Mouse (Mus musculus) liver, embryonic 11.5 days (tissue): Measurements from ENCODE around the gene Dnmbp. TPM values are rescaled to one million over a fixed set of nuclear protein-coding genes. Genes with fewer than 3 reads are reported as not detected.
A peak's percentile ranks its signal among the peaks of the same experiment; 100 is the strongest.
"Not testable (repeated sequence)": the region's sequence is repeated elsewhere in the genome, so short reads cannot be mapped to it uniquely, and the experiment has no call there.

ENCODE experiments used
- ATAC-seq: fragments of 200-750 bp; cut with Nextera tagmentation; replicated peaks from 2 replicates; pipeline ENCODE4 v1.8.0; 2017; ENCODE audit warnings: moderate number of reproducible peaks, mild to moderate bottlenecking, moderate TSS enrichment, moderate library complexity; ENCODE audit not compliant: low FRiP score
- DNase-seq: peaks from one replicate; pipeline ENCODE4 v3.0.0-alpha.2; 2017; ENCODE audit warnings: low spot score
- H3K27ac ChIP-seq: fragments of 300-500 bp; sonication (generic); 2 replicates; pipeline ENCODE4 v1.5.1; 2014; ENCODE audit warnings: mild to moderate bottlenecking, low read depth, low read length, control low read depth
- H3K27me3 ChIP-seq: fragments of 300-500 bp; sonication (generic); replicated peaks from 2 replicates; pipeline ENCODE4 v1.6.1; 2014; ENCODE audit warnings: low read length, mixed read lengths; ENCODE audit not compliant: control insufficient read depth, insufficient read depth
- H3K36me3 ChIP-seq: fragments of 300-500 bp; sonication (generic); 2 replicates; pipeline ENCODE4 v1.6.1; 2014; ENCODE audit warnings: mild to moderate bottlenecking, low read length, moderate library complexity, mixed read lengths; ENCODE audit not compliant: control insufficient read depth, insufficient read depth
- H3K4me1 ChIP-seq: fragments of 300-500 bp; sonication (generic); replicated peaks from 2 replicates; pipeline ENCODE4 v1.6.1; 2014; ENCODE audit warnings: low read length, mixed read lengths; ENCODE audit not compliant: control insufficient read depth, insufficient read depth
- H3K4me2 ChIP-seq: fragments of 300-500 bp; sonication (generic); 2 replicates; pipeline ENCODE4 v1.6.1; 2014; ENCODE audit warnings: mild to moderate bottlenecking, control low read depth, moderate library complexity
- H3K4me3 ChIP-seq: fragments of 300-500 bp; sonication (generic); 2 replicates; pipeline ENCODE4 v1.5.1; 2014; ENCODE audit warnings: low read depth, low read length, control low read depth
- H3K9ac ChIP-seq: fragments of 300-500 bp; sonication (generic); 2 replicates; pipeline ENCODE4 v1.6.1; 2014; ENCODE audit warnings: low read depth, low read length, control low read depth
- H3K9me3 ChIP-seq: fragments of 300-500 bp; sonication (generic); 2 replicates; pipeline ENCODE4 v1.6.1; 2016; ENCODE audit warnings: low read length, inconsistent platforms, mixed read lengths; ENCODE audit not compliant: control insufficient read depth
- WGBS: fragments of 180-500 bp; shearing (Covaris S2); extraction: QIAGEN DNeasy Blood & Tissue Kit; methylation state at CpG from one replicate; pipeline ENCODE4 v1.1.7; 2014; 5-methylcytosine and 5-hydroxymethylcytosine counted together
- polyA plus RNA-seq: library from polyadenylated mRNA; unstranded; fragments of >200 nt; fragmentation: Nextera tagmentation; extraction: Ambion mirVana; gene quantifications from 2 replicates; pipeline ENCODE4 v1.2.1, GENCODE M21; 2014

The Dnmbp gene
- polyA plus RNA-seq, 1 experiment from 2014 or later: 8.7 TPM

DNA sequence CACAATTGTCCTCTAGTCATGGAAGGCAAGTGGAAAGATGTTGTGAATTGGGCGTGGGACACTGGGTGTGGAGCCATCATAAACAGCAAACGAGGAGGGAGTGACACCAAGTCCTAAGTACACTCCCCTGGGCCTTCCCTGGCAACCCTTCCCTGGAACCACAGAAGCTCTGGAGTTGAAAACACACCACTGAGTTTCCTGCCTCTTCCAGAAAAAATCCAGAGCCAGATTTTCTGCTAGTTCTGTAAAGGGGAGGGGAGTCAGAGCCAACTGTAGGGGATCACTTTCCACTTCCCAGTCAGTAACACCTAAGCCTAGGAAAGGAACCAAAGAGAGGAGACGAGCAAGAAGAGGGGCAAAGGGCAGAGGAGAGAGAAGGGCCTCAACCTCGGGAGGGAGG is 17.4 kb upstream of the Dnmbp start:
- no peak overlapping the region for H3K27ac ChIP-seq
- 29% methylated on average over 4 of the region's 4 CpGs for WGBS
- no peaks in the 10 kb centered on the region for H3K4me1 ChIP-seq
- H3K9me3 ChIP-seq: no peaks in the 10 kb centered on the region
- no peak overlapping the region for H3K4me2 ChIP-seq
- no peaks in the 10 kb centered on the region for H3K36me3 ChIP-seq
- DNase-seq (no peak), ATAC-seq (no peak)
- no peaks in the 10 kb centered on the region for H3K27me3 ChIP-seq
- no peak overlapping the region for H3K4me3 ChIP-seq
- H3K9ac ChIP-seq: no peak overlapping the region

DNA sequence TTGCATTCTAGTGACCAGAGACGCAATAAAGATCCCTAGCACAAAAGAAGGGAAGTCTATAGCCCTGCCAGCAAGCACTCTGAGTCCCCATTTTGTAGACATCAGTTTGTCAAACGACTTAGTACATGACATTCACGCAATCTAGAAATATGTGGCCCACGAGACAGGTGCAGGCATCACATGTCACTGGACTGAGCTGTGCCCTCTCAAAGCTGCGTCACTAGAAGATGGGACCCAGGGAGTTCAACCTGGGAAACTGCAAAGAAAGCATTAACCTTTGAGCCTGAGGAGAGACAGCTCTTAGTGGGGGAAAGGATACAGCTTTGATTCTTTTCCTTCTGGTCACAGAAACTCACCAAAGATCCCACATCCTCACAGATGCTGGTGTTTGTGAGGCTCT is 15.3 kb upstream of the Dnmbp start:
- Histone ChIP-seq H3K4me1 (no peaks in the 10 kb centered on the region), H3K4me2 (no peak overlapping the region), H3K36me3 (no peaks in the 10 kb centered on the region), H3K9me3 (no peaks in the 10 kb centered on the region), H3K27ac (no peak overlapping the region), H3K27me3 (no peaks in the 10 kb centered on the region), H3K4me3 (no peak overlapping the region), H3K9ac (no peak overlapping the region)
- no peak for ATAC-seq
- no peak for DNase-seq
- WGBS: 68% methylated on average over 5 of the region's 5 CpGs

DNA sequence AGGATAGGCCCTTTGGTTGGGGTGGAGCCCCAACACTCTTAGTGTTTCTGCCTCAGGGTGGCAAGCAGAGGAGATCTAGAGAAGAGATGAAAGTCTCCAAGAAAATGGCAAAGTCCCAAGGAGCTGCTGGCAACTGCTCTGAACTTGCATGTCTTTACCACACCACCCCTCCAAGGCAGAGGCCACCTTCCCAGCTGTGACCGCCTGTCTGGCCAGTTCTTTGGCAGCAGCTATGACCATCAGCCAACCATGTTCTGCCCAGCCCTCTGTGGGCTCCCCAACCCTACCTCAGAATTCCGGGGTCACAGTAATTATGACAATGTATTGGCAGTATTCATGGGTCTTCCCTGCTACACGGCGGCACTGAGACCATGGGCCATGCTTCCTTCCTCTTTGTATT is 14.9 kb upstream of the Dnmbp start:
- Histone ChIP-seq H3K4me3 (no peak overlapping the region), H3K9ac (no peak overlapping the region), H3K4me1 (no peaks in the 10 kb centered on the region), H3K36me3 (no peaks in the 10 kb centered on the region), H3K27me3 (no peaks in the 10 kb centered on the region), H3K4me2 (no peak overlapping the region), H3K9me3 (no peaks in the 10 kb centered on the region), H3K27ac (no peak overlapping the region)
- 66% methylated on average over 4 of the region's 4 CpGs for whole genome bisulfite sequencing
- no peak for DNase-seq
- no peak for ATAC-seq

DNA sequence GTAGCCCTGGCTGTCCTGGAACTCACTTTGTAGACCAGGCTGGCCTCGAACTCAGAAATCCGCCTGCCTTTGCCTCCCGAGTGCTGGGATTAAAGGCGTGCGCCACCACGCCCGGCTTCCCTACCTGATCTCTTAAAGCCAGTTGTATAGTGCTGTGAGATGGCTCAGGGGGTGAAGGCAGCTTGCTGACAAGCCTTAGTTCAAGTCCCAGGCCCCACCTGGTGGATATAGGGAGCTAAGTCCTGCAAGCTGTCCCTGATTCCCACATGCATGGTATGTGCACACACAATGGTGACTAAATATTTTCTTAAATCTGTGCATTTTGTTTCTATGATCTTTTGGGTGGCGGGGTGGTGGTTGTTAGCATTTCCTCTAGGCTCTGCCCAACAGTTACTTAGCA is 12.9 kb upstream of the Dnmbp start:
- not testable (repeated sequence) for H3K36me3 ChIP-seq, DNase-seq, H3K9me3 ChIP-seq, H3K4me1 ChIP-seq, ATAC-seq, H3K27ac ChIP-seq, H3K9ac ChIP-seq, H3K27me3 ChIP-seq, H3K4me3 ChIP-seq, H3K4me2 ChIP-seq
- WGBS: 81% methylated on average over 8 of the region's 8 CpGs

DNA sequence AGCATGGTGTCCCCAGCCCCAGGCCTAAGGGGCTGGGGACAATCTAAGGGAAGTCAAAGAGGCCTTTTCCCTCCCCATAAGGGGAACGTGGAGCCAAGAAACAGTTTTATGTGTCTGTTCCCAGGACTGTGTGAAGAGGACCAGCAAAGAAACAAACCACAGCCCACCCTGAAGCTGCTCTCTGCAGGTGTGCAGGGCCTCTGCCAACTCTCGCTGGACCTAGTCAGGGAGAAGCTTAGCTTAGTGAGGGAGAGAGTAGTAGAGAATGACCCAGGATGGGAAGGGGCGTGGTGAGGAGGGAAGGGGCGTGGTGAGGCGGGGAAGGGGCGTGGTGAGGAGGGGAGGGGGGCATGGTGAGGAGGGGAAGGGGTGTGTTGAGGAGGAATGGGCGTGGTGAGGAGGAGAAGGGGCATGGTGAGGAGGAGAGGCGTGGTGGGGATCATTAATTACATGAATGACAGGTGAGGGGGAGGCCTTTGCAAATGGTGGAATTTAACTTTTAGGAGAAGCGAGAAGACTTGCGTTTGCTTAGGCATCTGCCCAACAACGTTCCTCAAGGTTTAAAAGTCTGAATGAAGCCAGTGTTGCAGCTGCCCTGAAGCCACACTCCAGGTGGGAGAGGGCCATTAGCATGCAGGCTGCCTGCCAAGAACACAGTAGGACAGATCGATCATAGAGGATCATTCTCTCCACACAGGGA is 9.3 kb upstream of the Dnmbp start:
- WGBS: 16% methylated on average over 11 of the region's 12 CpGs
- Histone ChIP-seq H3K9me3 (no peaks in the 10 kb centered on the region), H3K4me3 (no peak overlapping the region), H3K27ac (no peak overlapping the region), H3K27me3 (no peaks in the 10 kb centered on the region), H3K4me1 (peaks cover 3% of the 10 kb centered on the region; the same call in 1 of the 2 replicates), H3K9ac (no peak overlapping the region), H3K4me2 (peak overlapping the region; percentile 14; the same call in 1 of the 2 replicates), H3K36me3 (no peaks in the 10 kb centered on the region)
- DNase-seq (no peak), ATAC-seq (peak; percentile 23; the same call in 1 of the 2 replicates)

DNA sequence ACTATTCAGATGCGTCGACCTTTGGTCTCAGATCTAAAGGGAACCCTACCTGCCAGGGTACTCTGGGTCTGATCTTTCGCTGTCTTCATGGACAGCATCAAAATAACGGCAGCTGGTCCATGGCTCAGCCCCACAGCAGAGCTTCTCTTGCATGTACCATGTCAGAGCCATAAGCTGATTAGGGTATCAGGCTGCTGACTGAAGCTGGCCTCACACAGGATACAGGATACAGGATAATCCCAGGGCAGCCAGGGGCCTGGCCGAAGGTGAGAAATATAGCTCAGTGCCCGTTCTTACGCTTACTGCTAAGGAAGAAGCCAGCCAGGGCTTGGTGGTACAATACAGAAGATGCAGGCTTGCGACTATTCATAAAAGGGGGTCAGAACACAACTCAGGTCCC is 4.6 kb upstream of the Dnmbp start:
- 75% methylated on average over 8 of the region's 8 CpGs for WGBS
- Histone ChIP-seq H3K4me1 (peaks cover 3% of the 10 kb centered on the region; the same call in 1 of the 2 replicates), H3K27me3 (no peaks in the 10 kb centered on the region), H3K4me2 (no peak overlapping the region), H3K9me3 (no peaks in the 10 kb centered on the region), H3K27ac (no peak overlapping the region), H3K36me3 (no peaks in the 10 kb centered on the region), H3K9ac (no peak overlapping the region), H3K4me3 (no peak overlapping the region)
- ATAC-seq (no peak), DNase-seq (no peak)

DNA sequence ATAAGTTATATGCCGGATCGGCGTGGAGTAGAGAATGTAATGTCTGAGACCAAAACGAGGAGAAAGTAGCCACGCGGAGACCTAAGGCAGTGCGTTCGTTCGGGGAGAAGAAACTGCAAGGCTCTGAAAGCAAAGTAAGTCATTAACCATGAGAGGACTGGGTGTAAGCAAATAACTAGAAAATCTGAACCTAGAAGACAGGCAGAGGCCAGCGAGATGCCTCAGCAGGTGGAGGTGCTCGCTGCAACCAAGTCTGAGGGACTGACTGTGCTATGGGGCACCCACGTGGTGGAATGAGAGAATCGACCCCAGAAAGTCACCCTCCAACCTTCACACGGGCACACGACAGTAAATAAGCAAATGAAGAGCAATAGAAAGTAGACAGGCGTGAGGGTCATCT is 3.1 kb upstream of the Dnmbp start:
- DNase-seq: no peak
- no peak overlapping the region for H3K4me2 ChIP-seq

DNA sequence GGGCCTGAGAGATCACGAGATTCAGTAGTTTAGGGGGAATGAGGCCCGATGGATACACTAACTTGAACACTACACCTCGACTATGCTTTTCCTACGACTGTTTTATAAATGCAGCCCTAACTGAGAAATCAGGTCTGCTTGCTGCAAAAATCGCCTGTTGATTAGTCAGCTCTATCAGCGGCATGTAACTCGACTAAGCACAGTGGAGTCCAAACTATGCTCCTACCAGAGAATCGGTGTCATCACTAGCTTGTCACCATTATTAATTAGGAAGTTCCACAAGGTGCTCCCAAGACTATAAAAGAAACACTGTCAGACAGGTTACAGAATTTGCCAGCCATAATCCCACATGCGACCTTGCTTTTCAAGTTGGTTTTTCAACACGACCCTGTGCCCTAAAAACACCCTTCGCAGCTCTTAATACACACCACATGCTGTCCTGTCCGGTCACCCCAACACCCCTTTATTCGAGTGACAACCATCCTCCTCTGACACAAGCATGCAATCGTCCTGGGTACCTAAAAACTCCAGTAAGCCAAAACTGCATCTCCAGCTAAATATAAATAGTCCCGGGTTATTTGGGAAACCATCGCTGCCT is 721 bp downstream of the Dnmbp start:
- Histone ChIP-seq H3K27ac (no peak overlapping the region), H3K4me2 (peak overlapping the region; percentile 89), H3K27me3 (no peaks in the 10 kb centered on the region), H3K9ac (peak overlapping the region; percentile 73), H3K4me3 (peak overlapping the region; percentile 81), H3K36me3 (no peaks in the 10 kb centered on the region), H3K9me3 (no peaks in the 10 kb centered on the region), H3K4me1 (peaks cover 8% of the 10 kb centered on the region)
- no peak for ATAC-seq
- no peak for DNase-seq
- 32% methylated on average over 16 of the region's 16 CpGs for WGBS

More for the DNA sequence above, 3.1 kb upstream of the Dnmbp start:
- Histone ChIP-seq H3K4me1 (peaks cover 6% of the 10 kb centered on the region), H3K4me3 (no peak overlapping the region), H3K9me3 (no peaks in the 10 kb centered on the region), H3K36me3 (no peaks in the 10 kb centered on the region), H3K9ac (no peak overlapping the region), H3K27ac (no peak overlapping the region), H3K27me3 (no peaks in the 10 kb centered on the region)
- 73% methylated on average over 16 of the region's 16 CpGs for WGBS
- ATAC-seq: no peak

DNA sequence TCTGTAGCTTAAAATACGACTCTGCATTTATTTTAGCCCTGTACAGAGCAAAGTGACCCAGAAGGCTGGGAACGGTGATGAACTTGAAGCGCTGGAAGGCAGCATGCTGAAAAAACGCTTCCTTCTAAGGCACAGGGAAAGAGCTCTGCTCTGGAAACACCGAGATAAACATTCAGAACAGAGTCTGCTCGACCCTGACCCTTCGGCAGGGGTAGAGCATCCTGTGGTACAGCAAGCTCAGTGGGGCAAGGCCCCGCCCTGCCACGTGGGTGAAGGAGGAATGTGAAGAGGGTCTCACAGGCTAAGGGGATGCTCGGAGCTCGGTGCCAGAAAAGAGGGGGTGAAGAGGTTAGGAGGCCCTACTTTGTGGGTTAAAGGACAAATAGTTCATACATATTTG is 1.6 kb downstream of the Dnmbp start:
- Histone ChIP-seq H3K9me3 (no peaks in the 10 kb centered on the region), H3K4me2 (peak overlapping the region; percentile 26; the same call in 1 of the 2 replicates), H3K27me3 (no peaks in the 10 kb centered on the region), H3K9ac (no peak overlapping the region), H3K4me1 (peaks cover 8% of the 10 kb centered on the region), H3K27ac (no peak overlapping the region), H3K4me3 (no peak overlapping the region), H3K36me3 (no peaks in the 10 kb centered on the region)
- ATAC-seq (no peak), DNase-seq (no peak)
- WGBS: 27% methylated on average over 11 of the region's 11 CpGs
